Mouse (Mus musculus) urinary bladder, postnatal 10 days (tissue): ENCODE results near the gene Col23a1.

ENCODE experiments used
- DNase-seq: peaks from one replicate; pipeline ENCODE4 v3.0.0; 2022; ENCODE audit warnings: low spot score

The Col23a1 gene

DNA sequence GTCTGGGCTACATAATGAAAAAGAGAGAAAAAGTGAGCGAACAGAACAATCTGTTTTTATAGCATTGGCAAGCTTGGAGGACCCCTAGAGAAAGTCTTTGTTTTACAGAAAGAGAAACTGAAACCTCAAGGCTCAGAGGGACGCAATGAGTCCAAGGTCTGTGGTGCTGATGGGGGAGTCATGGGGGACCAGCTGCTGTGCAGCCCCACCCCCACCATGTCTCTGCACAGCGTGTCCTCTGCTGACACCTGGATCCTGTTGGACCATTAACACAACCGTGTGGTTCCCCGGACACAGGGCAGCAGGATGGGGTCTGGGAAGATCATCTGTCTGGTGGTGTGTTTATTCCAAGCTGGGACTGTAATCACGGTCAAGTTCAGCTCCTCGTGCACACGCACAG is 142.2 kb downstream of the Col23a1 start:
- DNase-seq: no peak

DNA sequence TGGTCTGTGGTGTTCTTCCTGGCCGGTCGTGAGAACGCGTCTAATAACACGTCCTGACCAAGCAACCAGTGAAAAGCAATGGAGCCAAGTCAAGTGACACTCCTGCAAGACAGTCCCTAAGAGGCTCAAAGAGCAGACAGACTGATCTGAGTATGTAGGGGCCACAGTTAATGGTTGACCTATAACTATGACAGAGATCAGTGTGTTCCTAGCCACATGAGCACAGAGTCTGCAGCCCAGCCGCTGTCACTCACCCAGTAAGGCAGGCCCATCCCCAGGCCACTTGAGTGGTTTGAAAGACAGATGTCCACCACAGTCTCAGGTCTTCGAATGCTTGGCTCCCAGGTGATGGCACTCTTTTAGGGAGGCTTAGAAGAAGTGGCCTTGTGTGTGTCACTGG is 152.3 kb downstream of the Col23a1 start:
- DNase-seq: no peak

DNA sequence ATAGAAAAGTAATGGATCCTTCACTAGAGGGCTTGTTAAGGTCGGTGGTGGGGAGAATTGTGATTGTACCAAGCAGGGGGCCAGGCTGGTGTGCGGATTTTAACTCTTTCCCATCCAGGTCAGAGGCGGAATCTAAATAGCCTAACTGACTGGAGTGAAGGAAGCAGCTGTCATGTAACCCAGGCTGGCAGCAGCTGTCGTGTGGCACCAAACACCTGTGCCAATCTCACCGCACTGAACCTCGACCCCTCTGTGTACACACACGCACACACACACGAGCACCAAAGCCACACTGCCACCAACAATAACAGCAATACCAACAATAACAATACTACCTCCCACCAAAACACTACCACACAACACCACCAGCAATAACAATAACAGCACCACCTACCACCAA is 152.9 kb downstream of the Col23a1 start:
- no peak for DNase-seq

DNA sequence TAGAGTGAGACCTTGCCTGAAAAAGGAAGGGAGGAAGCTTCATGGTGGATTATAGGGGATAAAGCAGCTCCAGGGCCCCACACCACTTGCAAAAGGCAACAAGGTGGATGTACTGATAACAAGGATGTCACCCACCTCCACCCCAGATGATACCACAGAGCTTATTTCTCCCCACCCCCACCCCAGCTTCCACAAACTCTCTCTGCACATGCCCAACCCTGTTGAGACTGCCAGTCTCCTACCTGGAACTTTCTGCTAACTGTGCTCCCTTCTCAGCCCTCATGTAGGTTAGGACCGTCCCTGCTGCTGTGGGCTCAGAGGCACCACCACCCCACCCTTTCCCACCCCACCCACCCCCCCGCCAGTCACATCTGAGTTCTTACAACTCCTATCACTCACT is 154.1 kb downstream of the Col23a1 start:
- DNase-seq: no peak

DNA sequence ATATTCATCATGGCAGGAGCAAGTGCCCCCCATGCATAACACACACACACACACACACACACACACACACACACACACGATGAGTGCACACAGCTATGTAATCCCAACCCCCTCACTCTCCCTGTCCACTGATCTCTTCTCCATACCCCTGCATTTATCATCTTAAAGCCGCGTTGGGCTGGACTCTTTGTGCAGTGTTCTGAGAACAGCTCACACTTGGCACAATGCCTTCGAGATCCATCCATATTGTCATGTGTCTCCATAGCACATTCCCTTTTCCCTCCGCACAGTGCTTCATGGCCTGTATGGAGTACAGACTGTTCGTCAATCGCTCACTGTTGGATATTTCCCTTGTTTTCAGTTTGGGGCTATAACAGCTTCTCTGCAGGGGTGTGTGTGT is 154.9 kb downstream of the Col23a1 start:
- no peak for DNase-seq

DNA sequence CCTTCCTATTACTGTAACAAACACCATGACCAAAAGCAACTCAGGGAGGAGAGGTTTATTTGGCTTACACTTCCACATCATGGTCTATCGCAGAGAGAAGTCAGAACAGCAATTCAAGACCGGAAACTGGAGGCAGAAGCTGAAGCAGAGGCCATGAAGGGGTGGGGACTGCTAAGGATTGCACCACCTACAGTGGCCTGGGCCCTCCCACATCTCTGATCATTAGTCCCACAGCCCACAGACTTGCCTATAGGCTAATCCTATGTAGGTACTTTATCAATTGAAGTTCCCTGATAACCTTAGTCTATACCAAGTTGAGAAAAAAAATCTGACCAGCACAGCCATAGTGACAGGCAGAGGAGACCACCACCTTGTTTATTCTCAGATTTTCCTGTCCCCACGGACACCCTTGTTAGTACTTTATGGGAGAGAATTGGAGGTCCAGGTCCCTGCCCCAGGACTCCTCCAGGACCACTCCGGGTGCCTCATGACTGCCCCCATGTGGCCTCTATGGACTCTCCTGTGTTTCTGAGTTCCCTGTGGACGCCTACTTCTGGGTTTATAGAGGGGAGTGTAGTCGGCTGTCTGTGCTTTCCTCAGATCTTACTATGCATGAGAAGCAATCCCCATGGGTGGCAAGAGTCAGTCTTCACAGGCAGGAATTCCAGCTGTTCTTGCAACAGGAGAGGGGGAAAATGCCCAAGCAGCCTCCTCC is 157.1 kb downstream of the Col23a1 start:
- DNase-seq: no peak

DNA sequence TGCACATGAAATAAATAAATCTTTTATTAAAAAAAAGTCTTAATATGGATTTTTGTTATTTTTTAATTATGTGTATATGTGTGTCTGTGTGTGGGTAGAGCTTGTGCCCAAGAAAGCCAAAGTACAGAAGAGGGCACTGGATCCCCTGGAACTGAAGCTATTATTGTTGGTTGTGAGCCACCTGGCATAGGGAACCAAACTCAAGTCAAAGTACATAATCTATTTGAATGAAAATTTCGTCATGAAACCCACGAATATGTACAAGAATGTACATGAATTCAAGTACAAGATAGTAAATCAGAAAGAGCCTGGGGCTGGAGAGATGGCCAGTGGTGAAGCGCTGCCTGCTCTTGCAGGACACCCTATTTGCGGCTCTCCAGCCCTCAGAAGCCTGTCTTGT is 158.5 kb downstream of the Col23a1 start:
- no peak for DNase-seq

DNA sequence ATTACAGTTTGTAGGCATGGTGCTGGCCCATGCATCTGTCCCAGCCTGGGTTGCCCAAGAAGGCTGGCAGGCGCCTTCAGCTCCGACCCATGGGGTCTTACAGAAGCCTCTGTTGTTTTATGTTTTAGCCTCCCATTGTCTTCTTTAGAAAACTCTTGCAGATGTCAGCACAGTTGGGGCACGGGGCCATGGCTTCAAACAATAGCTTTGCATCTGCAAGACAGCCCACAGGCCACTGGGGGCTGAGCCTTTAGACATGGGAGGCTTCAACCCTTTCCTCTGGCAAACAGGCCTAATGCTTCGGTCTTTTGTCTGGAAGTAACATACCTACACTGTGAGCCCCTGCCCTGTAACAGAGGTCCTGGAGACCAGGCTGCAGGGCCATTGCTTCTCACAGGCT is 159.0 kb downstream of the Col23a1 start:
- no peak for DNase-seq

DNA sequence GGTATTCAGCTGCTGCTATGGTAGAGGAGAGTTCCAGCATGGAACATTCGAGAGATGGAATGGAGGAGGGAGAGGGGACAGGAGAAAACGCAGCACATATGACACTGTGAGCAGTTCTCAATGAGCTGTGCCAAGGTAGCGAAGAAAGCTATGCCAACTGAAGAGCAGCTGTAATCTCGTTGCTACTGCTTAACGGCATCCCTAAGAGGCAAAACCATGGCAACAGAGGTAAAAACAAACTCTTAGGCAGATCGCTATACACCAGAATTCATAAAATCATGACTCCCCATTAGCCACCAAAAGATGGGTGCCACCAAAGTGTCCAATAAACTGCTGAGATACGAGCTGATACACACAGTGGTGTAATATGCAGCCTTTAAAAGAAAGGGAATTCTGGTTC is 160.2 kb downstream of the Col23a1 start:
- DNase-seq: no peak

DNA sequence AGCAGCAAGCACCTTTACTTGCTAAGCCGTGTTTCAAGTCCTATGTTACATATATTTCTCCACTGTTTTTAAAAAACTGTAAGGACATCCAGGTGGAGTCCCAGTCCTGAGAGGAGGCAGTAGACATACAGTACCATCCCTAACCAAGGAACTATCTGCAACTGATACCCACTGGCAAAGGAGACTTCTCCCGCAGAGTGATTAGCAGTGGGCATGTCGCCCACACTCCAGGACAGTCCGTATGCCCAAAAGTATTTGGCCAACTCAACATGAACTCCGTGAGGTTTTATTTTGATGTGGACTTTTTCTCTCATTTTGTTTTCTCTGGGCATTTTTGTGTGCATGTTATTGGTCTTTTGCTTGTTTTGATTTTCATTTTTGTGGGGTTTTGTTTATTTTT is 161.6 kb downstream of the Col23a1 start:
- DNase-seq: no peak

DNA sequence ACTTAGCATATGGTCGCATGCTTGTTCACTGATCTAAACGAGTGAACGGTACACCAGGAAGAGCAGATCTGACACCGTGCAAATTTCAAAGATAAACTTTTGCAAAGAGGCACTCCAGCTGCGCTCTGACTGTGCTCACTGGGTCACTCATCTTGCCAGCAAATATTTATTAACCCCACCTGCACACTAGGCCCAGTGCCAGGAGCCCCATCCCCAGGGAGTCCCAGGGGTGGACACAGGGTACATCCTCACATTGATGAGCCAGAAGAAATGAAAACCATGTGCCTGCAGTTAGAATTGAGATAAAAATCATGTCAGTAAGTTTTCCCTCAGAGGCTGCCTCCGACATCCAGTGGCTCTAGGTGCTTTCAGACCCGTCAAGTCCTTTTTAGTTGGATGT is 162.2 kb downstream of the Col23a1 start:
- no peak for DNase-seq

DNA sequence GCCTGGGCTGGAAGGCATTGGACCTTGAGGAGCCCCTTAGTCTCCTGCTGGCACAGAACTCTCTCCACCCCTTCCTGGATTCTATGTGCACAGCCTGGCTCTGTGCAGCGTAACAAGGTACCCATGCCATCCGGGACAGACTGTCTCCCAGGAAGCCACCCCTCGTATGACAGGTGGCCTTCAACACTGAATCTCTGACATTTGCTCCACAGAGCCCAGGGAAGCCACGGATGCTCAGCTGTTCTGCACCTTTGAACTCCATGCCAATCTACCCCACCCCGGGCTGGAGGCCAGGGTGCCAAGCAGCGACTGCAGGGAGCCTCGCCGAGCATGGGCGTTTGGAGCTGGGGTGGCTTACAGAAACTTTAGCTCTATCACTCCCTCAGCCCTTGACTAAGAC is 164.0 kb downstream of the Col23a1 start:
- no peak for DNase-seq

DNA sequence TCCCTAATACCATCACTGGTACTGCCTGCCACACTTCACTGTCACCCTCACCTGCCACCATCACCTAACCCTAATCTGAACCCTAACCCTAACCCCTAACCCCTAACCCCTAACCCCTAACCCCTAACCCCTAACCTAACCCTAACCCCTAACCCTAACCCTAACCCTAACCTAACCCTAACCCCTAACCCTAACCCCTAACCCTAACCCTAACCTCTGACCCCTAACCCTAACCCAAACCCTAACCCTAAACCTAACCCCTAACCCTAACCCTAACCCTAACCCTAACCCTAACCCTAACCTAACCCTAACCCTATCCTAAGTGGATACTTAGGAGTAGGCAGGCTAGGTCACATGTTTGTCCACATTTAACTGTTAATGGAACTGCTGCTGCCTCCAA is 165.8 kb downstream of the Col23a1 start:
- no peak for DNase-seq

DNA sequence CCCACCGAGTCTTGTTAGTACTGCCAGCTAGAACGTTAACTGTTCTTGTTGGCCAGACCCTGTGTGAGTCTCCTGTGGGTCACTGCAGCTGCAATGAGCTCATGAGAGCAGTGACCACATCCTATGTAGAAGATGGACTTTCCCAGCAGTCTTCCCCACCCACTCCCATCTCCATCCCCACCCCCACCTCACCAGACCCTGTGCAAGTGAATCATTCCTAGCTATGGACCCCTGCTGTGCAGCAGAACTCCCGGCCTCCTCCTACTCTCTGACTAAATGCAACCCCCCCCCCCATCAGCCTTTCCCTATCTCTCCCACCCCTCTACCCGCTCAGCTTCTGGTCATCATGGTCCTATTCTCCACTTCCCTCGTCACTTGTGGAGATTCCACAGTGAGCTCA is 167.9 kb downstream of the Col23a1 start:
- DNase-seq: no peak

DNA sequence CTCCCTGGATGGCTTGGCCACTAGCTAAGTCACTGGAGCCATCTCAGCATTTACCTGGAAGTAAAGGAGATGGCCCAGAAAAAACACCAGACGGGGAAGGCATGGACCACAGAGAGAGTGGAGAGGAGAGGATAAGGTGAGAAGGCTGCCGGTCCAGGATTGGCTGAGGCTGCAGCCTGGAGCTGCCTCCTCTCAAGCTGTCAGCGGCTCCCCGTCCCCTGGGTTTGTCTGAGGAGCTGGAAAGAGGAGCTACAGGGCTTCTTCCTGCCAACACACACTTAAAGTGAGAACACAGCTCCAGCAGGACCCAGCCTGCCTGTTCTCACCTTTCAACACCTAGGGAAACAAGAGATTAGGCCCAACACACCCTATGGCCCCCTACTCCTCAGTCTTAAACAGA is 168.9 kb downstream of the Col23a1 start:
- DNase-seq: no peak

DNA sequence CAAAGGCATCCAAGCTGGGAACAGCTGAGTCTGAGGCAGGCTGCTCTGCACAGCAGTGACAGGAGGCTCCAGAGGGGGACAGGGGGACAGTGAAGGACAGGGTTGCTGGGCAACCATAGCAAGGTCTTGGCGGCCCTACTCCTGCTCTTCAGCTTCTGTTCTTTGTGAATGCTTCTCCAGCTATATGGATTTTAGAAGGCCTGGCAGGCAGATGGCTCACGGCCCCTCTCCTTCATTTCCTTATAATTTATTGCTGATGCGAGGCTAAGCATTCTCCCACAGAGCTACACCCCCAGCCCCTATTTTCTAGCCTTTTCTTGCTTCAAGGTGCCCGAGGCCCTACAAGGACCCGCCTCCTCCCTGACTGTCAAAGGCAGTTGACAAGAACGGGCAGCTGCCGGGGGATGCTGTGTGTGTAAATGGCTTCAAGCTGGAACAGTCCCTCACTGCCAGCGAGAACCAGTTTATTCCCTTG is 169.9 kb downstream of the Col23a1 start:
- no peak for DNase-seq

DNA sequence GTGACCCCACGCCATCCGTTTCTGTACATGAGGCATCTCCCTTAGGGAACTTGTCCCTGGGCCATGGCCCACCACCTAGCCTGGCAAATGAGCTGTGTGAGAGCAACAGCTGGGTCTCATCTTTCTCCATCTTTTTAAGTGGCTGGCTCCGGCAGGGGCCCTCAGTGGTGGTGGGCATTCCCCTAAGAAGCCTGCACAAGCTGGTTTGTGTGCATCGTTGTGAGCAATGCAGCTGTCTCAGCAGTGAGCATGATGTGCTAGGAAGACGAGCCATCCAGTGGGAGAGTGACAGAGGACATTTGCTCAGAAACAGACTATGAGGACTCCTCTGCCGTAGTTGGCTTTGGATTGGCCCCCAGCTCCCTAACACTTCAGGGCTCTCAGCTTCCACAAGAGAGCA is 179.0 kb downstream of the Col23a1 start:
- no peak for DNase-seq

DNA sequence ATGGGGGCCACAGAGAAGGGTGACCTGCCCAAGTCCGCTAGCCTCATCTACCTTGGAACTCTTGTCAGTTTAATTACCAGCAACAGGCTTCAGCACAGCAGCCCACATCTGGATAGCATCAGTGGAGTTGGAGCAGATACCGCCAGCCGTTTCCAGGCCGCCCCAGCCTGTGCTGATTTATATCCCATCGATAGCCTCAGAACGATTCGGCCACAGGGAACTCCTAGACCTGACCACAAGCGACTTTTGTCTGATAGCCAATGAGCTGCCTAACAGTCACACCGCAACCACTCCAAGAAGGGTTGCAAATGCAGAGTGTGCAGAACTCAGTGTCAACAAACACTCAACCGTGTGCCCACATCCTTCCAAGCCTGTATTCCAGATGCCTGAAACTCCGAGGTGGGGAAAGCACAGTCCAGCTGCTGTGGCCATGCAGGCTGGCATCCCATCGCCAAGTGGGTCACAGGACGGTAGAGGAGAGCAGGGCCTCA is 179.7 kb downstream of the Col23a1 start:
- no peak for DNase-seq

DNA sequence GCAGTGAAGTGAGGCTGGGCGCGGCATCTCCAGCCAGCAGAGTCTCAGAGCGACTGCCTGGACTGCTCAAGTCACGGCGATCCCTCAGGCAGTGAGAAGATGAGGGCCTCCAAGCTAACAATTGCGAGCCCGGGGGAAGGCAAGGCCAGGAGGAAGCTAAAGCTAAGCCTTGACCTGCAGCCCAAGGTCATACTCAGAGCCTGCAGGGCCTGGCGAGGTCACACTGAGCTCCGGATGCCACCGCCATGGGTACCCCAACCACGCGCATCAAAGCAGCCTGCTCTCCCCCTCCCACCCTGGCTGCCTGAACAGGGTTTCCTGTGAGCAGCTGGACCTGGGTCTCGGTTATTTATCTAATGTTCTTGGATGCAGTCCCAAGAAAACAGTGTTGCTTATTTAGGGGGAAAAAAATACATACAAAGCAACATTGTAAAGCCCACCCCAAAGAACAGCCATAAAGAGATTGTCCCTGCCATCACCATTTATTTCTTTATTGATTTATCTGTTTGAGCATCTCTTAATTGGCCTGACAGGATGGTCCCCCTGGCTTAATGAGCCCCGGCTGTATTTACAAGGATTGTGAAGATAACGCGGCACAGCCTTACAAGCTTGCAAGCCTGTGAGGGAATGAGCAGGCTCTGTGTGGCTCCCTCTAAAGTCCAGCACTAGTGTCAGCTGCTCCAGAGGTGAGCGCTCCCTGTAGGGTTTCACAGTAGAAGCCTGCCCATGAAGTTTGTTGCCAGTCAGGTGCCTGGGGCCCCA is 180.8 kb downstream of the Col23a1 start:
- no peak for DNase-seq

DNA sequence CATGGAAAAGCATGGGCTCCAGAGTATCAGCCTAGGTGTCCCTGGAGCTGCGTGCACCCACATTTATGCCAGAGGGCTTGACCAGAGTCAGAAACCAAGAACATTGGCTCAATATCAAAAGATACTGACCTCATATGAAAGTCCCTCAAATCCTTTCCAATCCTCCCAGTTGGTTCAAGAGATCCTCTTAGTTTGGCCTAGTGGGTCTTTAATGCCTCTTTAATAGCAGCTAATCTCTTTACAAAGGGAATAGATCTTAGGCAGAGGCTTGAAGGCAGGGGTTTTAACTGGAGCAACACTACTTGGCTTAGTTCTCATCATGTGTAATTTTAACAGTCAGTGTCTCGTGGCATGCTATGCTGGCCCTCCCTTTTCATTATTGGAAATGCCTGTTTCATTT is 184.0 kb downstream of the Col23a1 start:
- DNase-seq: no peak

DNA sequence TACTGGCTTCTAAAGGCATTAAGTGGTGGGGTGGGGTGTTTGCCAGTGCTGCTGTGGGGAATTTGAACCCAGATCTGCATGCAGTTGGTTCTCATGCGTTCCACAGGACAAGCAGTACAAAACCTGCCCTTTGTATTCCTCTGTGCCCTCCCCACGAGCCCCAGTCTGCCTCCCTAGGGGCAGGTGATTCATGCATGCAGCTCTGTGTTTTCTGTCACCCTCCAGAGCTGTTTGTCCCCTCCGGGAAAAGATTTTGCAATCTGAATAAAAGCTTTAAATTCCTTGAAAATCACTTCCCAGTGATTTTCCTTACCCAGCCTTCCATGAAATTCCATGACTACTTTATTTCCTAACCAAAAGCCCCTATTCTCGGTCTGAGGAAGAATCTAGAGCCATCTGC is 186.8 kb downstream of the Col23a1 start:
- DNase-seq: no peak

DNA sequence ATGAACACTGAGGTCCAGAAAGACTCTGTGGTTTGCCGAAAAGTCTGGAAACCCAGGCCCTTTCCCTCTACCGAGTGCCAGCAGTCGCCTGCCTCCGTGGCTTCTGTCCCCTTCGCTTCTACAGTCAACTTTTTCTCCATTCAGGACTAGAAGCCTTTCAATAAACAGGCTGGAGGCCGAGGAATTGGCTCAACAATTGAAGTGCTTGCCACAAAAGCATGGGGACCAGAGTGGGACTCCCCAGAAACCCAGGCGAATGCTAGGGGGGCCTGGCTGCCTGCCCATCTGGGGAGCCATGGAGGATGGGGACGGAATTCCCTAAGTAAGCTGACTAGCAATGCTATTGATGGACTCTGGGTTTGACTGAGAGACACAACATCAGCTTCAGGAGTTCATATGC is 187.9 kb downstream of the Col23a1 start:
- no peak for DNase-seq

DNA sequence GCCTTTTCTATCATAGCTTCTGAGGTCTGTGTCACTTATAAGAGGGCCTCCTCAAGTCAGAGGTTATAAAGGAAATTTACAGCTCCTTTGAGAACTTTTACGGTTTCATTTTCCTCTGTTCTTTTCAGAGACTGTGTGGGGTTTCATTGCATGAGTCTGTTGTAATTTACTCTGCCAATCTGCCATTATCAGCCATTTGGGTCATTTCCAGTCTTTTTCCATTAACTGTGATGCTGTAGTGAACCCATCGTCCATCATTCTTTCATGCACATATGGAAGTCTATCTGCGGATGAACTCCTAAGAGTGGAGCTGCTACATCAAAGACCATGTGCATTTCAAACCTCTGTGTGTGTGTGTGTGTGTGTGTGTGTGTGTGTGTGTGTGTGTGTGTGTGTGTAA is 192.5 kb downstream of the Col23a1 start:
- no peak for DNase-seq

DNA sequence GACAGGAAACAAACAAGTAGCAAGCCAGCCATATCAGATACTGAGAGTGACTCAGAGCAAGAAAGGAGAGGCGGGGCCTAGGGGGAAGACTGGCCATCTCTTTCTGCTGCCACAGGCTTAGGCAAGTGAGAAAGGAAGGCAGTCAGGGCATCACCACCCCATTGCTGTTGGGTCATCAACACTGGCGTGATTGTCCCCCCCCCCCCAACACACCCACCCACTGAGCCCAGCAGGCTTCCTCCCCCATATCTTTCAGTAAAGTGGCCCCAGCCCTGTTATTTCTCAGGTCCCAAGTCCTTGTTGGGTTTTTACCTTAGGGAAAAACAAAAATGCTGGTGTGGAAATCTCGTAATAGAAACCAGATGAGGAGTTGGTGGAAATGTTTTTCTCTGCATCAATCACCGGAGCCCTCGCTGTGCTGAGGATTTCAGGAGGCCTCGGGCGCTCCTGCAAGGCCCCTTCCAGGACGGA is 195.4 kb downstream of the Col23a1 start:
- no peak for DNase-seq
